Mouse (Mus musculus) 3T3-L1 (cell line): ENCODE results near the gene Smim13.
A peak's percentile ranks its signal among the peaks of the same experiment; 100 is the strongest.
"Not testable (repeated sequence)": the region's sequence is repeated elsewhere in the genome, so short reads cannot be mapped to it uniquely, and the experiment has no call there.

Source experiments
- DNase-seq: peaks from one replicate; pipeline ENCODE4 v3.0.0-alpha.2; 2015; ENCODE audit warnings: low read depth, low spot score

The Smim13 gene

DNA sequence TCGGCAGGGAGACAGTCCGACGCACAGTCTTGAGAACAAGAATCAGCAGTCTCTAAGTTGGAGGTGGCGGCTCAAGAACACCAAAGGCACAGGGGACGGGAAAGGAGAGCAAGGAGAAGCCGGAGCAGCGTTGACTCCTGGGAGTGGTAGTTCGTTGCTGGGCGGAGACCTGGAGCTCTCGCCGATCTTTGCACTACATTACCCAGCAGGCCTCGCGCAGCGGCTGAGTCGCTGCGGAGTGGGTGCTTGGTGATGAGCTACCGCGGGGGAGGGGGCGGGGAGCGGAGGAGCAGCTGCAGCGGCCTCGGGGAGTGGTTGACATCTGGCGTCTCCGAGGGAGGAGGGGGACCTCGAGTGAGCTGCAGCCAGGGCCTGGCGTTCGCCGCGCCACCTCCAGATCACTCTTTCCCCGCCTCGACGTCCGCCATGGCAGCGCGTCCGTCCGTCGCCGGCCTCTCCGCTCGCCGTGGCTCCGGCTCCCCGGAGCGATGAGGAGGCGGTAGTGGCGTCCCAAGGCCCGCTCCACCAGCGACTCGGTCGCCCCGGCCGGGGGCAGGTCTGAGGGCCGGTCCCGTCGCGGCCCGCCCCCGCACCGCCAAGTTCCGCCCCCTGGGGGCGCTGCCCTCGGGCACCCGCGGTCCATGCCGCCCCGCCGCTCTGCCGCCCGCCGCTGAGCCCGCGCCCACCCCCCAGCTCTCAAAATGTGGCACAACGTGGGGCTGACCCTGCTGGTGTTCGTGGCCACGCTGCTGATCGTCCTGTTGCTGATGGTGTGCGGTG, at the start of gene Smim13:
TSS of gene Smim13 (plus strand) at position 307 of the 780 bp plus-strand sequence.
- DNase-seq = peak; percentile 96

DNA sequence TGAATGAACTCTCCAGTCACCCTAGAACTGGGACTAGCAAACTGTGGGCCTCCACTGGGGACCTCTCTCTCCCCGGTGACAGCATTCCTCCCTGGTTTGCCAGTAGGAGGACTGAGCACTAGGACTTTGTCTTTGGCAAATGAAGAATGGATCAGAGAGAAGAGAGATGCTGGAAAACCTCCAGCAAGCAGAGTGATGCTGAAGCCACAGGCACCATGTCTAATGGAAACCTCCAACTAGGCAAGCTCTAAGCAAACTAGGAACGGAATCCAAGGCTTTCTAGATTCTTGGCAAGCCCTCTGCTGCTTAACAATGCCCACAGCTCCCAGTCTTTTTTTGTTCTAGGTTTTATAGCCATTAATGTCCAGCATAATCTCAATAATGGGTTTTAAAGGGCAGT, 48.8 kb upstream of the Smim13 start:
- no peak for DNase-seq

DNA sequence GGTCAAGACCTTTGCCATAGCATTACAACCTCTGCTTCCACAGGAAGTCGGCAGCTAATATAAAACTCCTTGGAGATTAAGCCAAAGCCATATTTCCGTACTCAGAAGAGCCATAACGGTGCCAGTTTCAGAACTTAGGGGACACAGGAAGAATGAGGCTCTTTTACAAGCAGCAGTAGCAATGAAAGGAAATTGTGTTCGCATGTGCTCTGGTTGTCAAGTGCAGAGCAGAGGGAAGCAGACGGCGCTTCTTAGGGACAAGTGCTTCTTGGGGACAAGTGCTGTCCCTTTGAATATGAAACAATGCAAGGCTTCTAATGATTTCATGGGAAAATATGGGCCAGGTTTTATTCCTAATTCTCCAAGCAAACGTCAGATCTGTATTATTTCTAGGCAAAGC, 46.4 kb upstream of the Smim13 start:
- DNase-seq = no peak

DNA sequence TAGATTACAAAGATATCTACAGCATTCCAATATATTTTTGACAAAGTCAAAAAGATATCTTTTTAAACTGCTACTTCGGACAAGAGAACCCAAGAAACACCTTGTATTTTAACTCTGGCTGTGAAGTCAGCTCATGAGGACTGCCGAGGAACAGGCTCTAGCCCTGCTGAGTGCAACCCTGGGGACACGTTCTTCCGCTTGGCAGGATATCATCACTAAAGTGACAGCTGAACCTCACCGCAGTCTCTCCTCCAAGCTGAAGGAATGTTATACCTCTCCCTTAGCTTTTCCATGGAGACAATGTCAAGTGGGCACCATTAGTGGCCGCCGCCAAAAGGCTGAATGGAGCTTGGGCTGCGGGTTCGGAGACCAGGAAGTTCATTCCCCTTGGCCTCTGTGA, 46.0 kb upstream of the Smim13 start:
- DNase-seq = no peak

DNA sequence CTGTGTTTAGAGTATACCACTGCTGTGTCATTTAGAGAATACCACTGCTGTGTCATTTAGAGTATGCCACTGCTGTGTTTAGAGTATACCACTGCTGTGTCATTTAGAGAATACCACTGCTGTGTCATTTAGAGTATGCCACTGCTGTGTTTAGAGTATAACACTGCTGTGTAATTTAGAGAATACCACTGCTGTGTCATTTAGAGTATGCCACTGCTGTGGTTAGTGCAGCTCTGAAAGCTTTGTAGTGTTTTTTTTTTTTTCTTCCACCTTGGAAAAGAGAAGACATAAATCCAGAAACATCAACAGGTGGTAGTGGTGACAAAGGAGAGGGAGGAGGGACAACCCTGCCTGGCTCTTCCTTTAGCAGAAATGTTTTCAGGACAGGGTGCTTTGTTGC, 44.1 kb upstream of the Smim13 start:
- not testable (repeated sequence) for DNase-seq

DNA sequence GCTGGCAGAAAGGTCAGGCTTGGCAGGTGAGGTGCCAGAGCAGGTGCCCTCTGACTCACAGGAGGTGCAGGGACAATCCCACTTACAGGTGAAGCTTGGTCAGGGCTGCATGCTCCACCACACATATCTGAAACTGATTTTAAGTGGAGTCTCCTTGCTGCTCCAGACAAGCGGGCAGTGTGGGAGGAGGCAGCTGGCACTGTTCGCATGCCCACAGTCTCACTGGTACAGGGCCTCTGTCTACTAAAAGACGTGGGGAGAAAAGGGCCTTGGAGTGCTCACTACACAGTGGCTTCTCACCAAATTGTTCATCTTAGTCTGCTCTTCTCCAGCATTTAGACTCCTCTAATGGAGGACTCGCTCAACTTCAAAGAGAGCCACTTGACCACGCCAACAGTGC, 43.4 kb upstream of the Smim13 start:
- no peak for DNase-seq

DNA sequence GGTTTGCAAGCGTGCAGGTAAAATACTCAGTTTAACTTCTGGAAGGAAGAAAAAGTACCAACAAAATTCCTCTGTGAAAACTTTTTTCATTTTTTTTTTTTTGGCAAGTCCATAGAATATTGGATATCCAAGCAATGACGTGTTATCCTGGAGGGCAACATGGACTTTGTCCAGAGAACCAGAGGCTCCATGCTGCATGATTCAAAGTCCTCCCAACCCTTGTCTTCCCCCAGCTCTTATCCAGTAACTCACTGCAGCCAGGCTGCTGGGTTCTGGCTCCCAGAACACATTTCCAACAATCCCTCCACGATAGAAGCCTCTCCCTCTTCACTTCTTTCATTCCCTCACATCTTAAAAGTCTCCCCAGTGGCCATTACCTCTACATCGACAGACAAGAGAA, 38.4 kb upstream of the Smim13 start:
- DNase-seq = no peak

DNA sequence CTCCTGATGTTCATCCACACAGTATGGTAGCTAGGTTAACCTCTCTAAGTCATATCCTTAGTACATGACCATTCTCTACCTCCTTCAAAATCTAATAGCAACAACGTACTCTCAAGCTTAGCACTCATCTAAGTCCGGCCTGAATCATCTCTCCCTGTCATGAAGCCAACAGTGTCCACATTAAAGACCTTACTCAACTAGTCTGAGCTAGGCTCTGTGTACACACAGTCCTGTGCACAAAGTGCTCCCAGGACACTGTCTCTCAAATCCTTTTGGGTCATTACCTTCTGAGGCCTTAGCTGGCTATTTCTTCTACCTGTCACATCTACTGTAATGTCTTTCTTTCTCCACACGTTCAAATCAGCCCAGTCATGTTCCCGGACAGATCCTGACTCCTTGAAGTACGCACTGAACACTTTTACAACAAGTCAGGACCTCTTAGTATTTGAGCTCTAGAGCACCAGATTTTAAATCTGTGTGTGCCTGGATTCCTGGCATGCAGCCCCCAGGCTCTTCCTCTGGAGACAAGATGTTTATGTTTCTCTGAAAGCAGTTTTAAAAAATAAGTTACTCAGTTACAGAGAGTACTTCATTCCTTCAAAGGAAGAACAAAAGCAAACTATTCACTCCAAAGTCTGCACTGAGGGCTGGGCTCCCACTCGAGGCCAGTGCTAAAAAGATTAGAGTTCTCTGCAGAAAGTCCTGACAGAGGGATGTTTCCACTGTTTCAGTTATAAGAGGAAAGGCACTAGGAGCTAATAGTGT, 36.9 kb upstream of the Smim13 start:
- no peak for DNase-seq

DNA sequence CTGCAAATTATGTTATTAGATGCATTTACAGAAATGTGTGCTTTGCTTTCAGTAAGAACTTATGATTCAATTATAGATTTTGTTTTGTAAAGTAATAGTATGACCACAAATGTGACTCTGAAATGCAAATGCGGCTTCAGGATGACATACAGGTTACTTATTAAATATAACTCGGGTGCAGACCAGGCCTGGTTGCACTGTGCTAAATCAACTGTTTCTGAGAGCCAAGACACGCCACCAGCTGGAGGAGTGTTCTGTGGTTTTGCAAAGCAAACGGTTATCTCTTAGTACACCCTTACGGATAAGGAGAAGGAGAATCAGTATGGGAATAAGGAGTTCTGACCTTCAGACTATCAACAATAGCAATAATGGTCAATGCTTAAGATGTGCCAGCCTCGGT, 34.0 kb upstream of the Smim13 start:
- DNase-seq = no peak

DNA sequence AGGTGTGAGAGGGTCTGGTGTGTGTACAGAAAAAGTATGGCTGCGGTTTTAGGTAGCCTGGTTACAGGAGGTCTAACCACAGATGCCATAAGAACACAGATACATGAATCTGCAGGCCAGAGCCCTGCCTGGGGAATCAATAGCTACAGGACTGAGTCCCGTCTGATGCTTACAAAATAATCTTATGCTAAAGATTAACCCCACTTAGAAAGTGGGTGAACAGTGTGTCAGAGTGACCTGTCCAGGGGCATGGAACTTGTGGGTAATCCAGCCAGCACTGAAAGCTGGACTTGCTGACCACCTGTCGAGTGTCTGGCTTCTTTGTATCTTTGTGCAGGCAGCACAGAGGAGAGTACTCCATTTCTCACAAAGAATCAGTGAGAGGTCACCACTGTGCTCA, 33.4 kb upstream of the Smim13 start:
- no peak for DNase-seq

DNA sequence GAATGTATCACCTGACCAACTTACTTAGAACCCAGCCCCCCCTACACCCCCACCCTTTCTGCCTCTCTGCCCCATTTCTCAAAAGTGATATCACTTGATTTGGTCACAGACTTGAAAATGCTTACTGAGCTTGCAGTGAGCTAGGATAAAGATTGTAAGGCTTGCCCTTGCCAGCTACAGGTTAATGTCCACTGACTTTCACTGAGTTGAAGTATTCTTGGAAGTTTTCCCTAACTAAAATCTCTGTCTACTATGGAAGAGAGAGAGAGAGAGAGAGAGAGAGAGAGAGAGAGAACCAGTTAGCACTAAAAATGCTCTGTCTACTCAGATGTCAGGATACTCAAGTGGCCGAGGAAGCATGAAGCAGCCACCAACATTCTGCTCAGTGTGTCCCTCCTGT, 30.6 kb upstream of the Smim13 start:
- DNase-seq = no peak

DNA sequence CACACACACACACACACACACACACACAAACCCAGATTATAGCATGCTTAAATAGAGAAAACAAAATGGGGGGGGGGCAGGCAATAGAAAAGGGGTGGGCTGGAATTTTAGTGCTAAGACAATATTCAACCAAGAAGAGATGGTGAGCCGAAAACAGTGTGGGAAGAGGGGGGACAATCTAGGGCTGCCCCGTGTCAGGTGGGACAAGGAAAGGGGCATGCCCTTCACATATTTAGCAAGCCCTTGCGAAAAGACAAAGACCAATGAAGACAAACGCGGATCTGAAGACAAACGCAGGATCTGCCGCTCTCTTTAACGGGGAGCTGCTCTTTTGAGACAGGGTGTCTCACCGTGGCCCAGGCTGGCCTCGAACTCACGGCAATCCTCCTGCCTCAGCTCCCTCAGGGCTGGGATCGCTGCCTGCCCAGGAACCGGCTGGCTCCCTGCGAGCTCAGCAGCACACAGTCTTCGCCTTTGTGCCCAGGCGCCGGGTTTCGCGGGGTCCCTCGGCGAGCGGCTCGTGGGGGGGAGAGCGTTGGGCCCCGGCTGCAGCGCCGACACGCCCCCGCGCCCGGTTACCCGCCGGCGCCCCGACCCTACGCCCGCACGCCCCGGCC, 29.8 kb upstream of the Smim13 start:
- no peak for DNase-seq

DNA sequence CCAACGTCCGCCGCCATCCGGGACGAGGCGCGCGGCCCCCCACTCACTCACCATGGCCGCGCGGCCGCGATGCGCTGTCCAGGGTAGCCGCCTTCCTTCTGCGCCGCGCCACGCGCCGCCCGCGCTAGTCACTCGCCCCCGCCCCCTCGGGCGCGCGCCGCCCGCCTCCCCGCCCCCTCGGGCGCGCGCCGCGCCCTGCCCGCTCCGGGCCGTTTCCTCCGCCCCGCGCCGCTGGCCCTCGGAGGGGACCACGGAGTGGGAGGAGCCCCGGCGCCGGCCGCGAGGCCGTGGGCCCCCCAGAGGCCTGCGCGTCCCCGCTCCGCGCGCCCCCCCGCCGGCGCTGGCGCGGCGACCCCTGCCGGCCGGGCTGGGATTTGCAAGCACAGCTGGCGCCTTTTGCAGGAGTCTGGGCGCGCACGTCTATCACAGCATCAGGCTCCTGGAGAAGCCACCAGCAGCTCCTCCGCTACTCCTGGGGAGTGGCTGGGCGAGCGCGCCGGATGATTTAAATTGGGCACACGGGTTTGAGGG, 29.3 kb upstream of the Smim13 start, which contains the start of gene Elovl2:
TSS of gene Elovl2 (minus strand) at position 102 of the 531 bp plus-strand sequence.
- no peak for DNase-seq

DNA sequence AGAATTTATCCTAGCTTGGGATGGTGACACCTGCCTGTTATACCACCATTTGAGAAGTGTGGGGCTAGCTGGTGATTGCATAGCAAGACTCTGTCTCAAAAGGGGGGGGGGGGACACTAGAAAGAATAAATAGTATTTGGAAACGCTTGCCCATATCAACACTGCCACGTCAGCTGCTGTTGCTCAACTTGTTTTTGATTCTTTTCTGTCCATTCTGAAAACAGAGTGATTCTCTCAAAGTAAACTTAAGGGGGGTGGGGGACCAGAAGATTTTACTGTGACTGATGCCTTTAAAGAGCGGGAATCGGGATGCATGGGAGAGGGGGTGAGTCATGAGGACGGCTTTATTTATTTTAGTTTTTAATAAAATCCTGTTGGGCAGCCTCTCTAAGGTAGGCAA, 23.1 kb upstream of the Smim13 start:
- DNase-seq = no peak

DNA sequence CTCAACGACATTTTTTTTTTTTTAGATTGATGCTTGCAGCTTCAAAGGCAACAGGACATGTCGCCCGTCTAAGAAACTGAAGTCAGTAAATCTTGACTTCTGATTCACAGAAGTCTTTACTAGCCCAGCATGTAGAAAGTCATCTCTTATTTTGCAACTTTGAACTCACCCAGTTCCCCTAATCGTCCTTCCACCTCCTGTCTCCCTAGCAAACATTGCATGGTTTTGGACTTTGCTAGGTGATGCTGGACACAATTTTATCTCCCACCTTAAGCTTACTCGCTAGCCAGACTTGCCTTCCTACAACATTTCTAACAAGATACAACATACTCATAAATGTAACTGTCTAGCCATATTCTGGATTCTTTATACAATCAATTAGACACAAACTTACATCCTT, 21.6 kb upstream of the Smim13 start:
- no peak for DNase-seq

DNA sequence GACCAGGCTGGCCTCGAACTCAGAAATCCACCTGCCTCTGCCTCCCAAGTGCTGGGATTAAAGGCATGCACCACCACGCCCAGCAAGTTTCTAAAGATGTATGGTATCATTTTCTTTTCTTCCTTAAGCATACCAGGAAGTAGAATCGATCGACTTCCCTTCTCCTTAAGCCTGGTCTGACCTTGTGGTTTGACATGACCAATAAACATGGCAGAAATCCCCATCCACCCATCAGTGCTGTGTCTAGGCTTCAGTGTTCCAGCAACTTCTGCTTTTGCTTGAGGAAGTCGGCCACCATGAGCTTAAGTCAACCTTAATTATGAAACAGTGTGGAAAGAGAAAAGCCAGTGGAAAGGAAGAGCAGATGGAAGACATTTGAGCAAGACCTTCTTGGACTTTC, 19.4 kb upstream of the Smim13 start:
- no peak for DNase-seq

DNA sequence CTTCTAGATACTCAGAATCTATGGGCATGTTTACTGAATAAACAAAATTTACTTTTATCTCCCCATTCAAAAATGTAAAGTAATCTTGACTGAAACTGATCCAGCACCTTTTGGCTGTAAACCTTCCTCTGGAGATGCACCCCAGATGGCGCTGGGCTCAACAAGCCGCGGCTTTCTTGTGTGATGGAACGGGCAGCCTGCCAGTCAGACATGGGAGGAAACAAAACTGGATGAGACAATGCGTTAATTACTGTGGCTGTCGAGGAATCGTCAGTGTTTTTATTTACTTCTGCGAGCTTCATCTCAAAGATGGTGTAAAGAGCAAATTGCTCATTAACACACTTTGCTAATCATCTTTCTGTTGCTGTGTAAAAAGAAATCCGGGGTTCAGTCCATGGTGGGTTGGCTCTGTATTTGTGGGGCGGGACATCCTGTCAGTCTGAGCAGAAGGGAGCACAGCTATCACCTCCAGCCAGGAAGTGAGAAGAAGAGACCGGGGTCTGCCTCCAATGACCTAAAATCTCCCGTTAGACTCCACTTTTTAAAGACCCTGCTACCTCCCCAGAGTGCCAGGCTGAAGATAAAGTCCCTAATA, 18.2 kb upstream of the Smim13 start:
- no peak for DNase-seq

DNA sequence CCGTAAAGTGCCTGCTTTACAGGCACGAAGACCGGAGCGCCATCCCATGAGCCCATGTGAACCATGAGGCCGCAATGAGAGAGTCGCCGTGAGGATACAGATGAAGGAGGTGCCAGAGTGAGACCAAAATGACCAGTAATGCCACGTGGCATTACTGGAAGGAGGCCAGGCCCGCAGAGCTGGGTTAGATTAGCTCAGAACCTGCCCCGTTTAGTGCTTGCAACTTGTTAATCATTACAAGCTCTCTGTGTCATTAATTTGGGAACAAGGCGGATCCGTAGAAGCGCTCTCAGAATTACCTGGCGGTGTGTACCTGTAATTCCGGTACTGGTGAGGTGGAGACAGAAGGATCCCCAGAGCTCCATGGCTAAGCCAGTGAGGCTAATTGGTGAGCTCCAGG, 17.4 kb upstream of the Smim13 start:
- DNase-seq = no peak

DNA sequence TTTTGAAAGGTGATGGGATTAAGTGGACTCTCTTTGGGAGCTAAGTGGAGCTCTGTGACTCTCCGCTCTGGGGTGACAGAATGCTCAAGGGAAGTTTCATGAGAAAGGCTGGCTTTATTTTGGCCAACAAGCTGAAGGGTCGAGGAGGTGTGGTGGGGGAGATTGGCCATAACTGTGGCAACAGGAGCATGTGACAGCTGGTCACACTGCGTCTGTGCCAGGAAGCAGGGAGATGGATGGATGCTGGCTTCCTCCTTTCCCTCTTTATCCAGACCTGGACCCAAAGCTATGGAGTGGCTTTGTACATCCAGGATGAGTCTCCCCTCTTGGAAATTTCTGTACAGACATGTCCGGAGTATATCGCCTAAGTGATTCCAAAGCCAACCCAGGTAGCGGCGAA, 16.4 kb upstream of the Smim13 start:
- DNase-seq = no peak

DNA sequence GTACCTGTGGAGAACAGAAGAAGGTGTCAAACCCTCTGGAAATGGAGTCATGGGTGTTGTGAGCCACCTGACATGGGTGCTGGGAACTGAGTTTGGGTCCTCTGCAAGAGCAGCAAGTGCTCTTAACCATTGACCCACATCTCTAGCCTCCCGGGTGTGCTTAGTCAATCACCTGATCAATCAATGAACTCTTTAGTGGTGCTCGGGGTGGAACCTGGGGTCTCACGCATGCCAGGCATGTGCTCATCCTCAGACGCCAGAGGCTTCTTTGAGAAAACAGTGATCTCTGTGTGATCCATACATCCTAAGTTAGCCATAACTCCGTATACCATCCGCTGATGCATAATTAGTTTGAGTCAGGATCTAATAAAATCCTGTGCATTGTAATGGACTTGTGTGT, 14.5 kb upstream of the Smim13 start:
- DNase-seq = no peak

DNA sequence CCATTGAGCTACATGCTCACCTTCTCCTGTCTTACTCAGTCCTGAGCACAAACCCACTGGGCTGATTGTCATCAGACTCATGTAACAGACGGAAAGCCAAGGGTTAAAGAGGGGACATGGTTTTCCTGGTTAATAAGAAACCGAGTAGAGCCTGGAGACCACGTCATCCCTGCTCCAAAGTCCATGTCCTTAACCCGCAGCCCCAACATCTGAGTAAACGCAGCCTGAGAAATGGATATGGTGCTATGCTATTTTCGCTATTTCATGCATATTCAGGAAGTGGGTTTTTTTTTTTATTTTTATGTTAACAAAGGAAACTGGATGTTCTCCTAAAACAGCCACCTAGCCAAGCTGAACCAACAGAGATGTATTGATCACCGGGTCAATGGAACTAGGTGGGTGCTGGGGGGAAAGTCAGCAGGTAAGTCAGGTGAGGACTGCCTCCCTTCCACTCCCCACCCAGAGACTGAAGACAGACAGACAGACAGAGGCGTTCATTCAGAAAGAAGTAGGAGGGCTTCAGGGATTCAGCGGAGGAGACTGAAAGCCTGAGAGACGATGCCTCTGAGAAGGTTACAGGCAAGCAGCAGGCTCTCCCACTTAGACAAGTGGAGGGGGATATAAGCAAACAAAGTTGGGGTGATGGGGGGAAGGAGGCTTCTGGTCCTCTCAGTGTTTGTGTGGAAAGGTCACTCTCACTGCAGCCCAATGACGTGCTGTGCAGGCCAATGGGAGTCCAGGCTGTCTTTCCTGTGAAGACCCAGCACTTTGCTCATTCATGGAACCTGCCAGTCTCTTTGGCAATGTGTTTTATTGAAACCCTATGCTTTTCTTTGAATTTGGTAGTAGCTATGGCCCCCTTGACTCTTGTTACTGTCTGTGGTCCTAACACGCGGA, 13.6 kb upstream of the Smim13 start:
- no peak for DNase-seq
